Mouse (Mus musculus): Measurements from ENCODE around the gene Tspan3.
A peak's percentile ranks its signal among the peaks of the same experiment; 100 is the strongest.

Gene Tspan3

DNA sequence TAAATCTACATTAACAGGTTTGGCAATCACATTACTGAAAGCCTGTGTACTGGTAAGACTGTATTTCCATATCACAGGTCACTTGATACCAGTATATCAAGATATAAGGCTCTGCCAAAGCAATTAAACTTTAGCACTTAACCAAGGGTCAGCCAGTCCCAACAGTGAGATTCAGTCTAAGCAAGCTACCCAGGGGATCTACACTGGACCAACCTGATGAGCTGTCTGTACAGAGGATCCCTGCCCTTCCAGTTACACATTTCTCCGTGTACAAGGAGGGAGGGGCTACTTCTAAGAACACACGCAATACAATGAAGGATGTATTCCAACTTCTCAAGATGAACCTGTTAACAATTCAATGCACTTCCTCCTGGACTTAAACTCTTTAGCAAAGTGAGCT lies 7.2 kb downstream of the Tspan3 start:
- DNase-seq (ENCODE audit: low read depth, low spot score), result no peak

DNA sequence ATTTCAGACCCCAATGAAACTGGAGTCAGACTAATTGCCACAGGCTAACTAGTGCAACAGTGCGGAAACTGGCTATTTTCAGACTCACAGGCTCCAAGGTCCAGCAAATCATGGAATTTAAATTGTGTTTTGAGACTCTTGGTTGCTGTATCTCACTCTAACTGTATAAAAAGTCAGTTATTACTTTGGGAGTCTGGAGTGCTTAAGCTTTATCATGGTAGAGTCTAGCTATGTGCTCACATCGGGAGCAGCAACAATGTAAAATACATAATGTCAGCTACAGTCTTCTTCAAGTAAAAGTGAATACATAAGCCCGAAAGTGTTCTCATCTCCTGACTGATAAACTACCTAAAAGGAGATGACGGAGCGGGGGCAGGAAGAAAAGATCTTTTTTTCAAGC lies 10.7 kb downstream of the Tspan3 start:
- no peak for DNase-seq (ENCODE audit: low read depth, low spot score)

DNA sequence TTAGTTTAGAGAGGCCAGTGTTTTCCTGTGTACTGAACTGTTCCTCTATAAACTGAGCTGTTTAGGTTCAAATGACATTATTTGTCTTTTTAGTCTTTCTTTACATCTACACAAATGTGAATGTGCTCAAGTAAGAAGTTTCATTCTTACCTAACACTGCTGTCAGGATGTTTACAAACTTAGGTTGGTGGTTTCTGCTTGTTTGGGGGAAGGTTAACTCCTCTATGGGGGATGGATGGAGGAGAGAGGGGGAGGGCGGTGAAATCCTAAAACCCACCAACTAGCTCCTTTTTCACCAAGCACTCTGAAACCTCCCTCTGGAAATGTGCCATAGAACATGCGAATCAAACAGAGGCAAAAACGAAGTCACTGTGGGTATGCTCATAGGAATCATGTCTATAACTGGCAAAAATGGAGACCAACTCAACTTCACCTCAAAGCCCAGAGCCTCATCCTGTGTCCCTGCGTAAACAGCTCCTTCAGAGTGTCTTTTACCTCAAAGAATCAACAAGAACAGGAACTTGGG lies 12.7 kb downstream of the Tspan3 start:
- DNase-seq (ENCODE audit: low read depth, low spot score), result no peak

DNA sequence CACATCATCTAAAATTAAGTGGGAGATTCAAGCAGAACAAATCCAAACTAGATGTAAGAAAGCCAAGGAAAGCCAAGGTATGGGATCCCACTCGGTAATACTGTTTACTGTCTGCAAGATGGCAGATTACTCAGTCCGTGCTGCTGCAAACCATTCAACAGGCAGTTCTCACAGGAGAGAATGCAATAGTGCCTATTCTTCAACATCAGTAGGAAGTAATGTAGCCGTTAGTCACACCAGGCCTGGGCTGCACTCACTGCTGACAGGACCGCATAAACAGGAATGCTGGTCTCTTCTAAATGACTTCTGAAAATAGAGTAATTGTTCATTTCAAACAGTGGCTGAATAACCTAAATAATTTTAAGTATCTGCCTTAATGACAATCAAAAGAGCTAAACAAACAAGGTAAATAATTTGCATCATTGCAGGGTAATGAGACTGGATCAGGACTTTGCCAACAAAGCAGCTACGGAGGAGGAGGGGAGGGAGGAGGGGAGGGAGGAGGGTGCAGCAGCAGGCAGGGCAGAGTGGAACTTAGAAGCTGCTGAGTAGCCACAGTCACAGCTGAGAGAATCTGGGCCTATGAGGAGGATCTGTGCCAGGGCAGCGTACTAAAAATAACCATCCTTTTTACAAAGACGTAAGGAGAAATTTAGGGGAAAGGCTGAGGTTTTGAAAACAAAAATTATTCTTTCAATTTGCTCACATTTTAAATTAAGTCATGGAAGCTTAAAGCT lies 13.4 kb downstream of the Tspan3 start:
- DNase-seq (ENCODE audit: low read depth, low spot score), result no peak

DNA sequence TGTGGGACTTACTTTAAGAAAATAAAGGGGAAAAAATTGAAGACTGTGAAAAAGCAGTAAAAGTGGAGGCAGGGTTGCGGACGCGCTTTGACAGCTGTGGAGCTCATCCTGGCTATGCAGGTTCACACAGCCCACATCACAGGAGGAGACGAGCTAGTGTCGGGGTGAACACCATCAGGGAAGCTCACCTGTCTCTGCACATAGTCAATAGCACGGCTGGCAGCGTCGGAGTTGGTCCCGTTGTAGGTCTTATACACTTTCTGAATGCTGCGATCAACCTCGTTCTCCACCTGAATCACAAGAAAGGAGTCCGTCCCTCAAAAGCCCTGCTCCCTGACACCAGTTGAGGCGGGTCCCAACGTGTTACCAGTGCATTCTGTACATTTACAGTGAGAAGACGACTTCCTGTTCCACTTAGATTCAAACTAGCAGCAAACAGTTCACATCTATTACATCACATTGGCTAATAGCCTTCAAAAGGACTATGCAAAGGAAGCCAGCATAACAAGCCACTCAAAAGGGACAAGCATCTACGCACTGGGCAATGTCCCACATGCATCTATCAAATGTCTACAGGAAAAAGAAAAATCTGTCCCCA lies 18.9 kb downstream of the Tspan3 start:
- no peak for DNase-seq (ENCODE audit: low read depth, low spot score)

DNA sequence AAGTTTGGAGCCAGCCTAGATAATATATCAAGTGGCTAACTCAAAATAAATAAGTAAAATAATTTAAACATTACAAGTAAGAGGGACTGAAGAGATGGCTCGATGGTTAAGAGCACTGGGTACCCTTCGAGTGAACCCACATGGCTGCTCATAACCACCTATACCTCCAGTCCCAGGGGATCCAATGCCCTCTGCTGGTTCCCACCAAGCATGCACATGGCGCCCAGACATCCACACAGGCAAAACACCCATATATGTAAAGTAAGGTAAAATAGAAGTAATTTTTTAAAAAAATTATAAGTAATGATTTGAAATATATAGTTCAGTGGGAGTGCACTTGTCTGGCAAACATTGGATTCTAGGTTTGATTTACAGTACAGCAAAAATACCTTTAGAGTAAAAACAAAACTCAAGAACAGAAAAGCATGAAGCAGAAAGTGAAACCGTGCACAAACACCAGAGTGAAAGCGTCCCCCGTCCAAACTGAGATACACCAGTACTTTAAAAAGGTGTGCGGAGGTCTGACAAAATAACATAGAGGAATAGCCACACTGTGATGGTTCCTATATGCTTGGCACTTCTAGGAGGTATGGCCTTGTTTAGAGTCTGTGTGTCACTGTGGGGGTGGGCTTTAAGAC lies 20.8 kb downstream of the Tspan3 start:
- no peak for DNase-seq (ENCODE audit: low read depth, low spot score)

DNA sequence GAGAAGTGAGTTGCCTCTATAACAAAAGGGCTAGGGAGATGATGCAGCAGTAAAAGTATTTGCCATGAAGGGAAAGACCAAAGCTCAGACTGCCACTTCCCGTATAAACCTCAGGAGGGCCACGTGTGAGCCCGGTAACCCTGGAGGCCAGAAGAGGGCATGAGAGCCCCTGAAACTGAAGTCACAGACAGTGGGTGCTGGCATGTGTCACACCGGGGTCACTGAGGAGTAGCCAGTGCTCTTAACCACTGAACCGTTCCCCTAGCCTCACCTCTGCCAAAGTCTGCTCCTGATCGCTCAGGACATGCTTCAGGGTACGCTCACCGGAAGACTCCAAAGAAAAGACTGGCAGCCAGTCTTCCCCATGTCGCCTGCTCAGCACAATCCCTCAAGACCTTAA lies 23.5 kb downstream of the Tspan3 start:
- DNase-seq (ENCODE audit: low read depth, low spot score), result no peak

DNA sequence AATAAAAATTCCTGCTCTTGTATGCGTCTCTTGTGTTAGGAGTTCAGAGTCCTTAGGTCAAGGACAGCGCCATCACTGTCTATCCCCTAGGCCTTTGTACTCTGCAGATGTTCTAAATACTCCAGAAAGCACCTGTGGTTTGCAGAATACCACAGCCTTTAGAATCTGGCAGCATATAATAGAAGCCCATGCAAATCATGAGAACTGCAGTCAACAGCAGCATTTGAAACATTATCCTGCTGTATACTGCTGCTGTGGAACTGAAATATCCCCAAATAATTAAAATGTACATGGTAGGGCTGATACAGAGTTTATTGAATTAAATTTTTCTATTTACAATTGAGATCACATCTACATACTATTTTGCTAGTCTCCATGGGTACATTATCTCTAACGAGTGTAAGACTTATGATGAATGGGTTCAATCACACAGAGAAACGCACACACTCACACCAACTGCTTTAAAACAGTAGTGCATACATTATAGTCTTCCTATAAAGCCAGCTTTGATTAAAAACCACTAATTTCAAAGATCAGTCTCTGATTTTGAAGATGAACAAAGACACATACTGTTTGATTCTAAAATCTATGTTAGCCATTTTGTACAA lies 29.6 kb downstream of the Tspan3 start:
- no peak for DNase-seq (ENCODE audit: low read depth, low spot score)

DNA sequence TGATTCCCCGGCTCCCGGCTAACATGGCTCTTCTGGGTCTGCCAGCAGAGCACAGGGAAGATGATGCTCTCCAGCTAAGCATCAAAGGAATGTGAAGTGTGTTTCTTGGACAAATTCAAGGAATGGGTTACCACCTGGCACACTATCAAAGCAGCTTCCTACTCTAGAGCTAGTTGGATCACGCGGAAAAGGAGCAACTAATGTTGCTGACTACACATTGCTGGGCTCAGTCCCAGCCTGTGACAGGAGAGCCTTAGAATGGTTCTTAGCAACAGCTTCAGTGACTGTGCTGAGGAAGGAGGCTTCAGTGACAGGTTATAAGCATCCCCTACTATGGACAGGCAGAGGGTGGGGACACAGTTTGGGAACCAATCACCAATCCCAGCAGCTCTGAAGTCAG lies 30.7 kb downstream of the Tspan3 start:
- DNase-seq (ENCODE audit: low read depth, low spot score), result no peak

DNA sequence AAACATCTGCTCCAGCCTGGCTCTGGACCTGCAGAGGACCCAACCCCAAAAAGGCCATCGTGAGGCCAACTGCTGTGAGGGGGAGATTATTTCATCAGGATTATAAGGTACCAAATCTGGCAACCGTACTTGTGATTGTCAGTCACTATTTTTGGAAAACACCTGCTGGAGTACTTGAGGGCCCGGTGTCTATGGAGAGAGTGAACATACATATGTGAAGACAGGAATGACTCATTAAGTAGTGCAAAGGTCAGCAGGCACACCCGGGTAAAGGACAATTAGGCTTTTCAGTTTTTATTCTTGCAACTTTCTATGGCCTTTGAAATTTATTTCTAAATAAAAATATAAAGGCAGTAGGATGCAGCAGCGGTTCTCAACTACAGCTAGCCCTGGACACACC lies 31.3 kb downstream of the Tspan3 start:
- DNase-seq (ENCODE audit: low read depth, low spot score), result no peak

DNA sequence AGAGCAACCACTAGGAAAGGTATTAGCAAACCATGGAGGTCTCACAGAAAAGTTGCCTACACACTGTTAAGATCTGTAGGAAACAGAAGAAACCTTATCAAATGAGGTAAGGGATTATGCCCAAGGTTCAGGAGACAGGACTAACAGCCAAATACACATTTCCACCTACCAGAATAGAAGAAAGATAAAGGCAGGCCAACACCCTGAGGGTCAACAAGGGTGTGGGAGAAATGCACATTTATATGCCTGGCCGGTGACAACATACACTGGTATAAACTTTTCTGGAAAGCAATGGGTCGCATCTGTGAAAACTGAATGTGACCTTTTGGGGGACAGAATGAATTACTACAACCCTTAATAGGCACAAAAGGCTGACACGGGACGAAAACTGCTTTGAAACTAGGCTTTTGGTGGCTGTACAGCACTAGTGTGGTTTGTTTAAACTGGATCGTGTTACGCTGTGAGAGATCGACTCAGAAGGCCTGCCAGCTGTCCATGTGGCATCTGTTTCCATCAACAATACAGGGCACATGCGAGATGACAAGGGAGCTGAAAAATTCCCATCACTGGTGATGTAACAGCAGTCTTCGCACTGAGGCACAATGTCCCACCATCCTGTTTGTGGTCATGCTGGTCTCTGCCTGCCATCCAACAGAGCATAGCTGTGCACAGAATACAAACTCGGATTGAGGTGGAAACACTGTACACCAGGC lies 33.3 kb downstream of the Tspan3 start:
- DNase-seq (ENCODE audit: low read depth, low spot score), result no peak

DNA sequence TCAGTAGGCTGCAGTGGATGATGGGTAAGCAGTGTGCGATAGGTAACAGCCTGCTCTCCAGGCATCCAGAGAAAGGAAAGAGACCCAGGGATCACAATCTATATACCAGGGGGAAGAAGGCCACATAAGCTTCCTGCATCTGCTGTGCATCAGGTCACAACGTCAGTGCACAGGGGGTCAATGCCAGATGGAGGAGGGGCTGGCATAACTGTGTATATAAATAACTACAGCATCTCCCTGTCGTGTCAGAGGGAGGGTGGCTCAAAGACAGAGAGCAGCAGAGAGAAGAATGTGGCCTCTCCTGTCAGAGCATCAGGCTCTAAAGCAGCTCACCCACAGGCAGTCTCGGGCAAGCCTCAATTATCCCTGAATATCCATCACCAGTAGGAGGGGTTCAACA lies 34.7 kb downstream of the Tspan3 start:
- no peak for DNase-seq (ENCODE audit: low read depth, low spot score)

DNA sequence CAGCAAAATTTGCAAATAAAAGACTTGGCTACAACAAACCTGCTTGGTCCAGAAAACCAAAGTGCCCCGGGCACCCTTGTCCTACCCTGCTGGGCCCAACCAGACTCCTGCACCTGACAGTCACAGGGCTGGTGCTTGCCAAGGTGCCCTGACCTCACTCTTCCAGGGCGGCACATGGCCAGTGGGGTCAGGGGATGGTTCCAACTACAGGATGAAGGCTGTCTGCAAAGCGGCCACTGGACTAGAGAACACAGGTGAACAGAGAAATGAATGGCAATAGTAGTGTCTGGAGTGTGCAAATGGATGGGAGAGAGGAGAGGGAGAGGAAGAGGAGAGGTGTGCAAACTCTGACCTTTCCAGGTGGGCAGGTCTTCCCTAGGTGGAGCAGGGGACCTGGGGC lies 35.3 kb downstream of the Tspan3 start:
- no peak for DNase-seq (ENCODE audit: low read depth, low spot score)

DNA sequence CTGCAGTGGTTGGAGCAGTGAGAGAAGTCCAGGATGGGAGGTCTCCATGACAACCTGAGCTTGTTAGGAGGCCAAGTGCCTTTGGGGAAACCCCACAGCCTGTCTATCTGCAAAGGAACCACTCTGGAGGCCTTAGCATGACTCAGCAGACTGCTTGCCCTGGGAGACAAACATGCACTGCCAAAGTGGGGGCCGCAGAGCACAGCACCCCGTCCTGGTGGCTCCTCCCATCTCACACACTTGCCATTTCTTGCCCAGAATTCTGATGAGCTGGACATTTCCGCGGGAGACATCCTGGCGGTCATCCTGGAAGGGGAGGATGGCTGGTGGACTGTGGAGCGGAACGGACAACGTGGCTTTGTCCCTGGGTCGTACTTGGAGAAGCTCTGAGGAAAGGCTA lies 36.9 kb downstream of the Tspan3 start:
- DNase-seq (ENCODE audit: low read depth, low spot score), result no peak

DNA sequence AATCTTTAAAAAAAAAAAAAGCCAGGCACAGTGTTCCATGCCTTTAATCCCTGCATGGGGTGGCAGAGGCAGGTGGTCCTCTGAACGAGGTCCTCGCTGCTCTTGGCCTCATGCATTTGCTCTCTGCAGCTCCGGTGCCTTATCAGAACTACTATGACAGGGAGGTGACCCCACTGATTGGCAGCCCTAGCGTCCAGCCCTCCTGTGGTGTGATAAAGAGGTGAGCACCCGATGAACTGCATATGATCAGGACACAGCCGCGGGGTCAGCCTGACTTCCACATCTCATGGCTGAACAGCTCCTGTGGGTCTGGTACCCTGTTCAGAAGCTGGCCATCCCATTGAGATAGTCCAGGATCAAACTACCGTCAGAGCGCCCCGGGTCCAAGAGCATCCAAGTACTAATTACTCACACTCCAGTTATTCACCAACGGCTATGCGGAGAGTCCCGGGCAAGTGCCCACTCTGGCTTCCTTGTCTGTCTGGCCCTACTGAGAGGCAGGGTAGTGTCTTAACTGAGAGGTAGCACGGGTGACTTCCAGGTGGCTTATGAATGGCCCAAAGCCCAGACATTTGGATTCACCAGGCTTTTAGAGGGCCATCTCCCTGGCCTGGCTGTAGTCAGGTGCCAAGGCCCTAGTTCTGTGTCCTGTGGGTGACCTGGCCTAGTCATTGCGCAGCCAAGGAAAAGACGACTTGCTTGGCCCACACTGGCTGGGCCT lies 38.7 kb downstream of the Tspan3 start:
- no peak for DNase-seq (ENCODE audit: low read depth, low spot score)

DNA sequence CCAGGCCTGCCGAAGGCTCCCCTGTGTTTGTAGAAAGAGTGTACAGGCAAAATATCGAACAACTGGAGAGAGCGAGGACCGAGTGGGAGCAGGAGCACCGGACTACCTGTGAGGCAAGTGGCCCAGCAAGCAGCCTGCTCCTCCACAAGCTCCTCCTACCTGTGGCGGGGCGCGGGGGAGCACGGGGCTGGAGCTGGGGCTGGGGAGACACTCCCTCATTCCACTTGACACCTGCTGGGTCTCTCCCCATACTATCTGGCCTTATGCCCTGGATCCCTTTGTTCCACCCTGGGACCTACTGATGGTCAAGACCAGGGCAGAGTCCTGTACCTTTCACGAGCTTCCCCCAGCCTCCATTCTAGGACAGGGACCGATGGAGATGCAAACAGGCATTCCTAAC lies 40.7 kb downstream of the Tspan3 start:
- DNase-seq (ENCODE audit: low read depth, low spot score), result no peak

DNA sequence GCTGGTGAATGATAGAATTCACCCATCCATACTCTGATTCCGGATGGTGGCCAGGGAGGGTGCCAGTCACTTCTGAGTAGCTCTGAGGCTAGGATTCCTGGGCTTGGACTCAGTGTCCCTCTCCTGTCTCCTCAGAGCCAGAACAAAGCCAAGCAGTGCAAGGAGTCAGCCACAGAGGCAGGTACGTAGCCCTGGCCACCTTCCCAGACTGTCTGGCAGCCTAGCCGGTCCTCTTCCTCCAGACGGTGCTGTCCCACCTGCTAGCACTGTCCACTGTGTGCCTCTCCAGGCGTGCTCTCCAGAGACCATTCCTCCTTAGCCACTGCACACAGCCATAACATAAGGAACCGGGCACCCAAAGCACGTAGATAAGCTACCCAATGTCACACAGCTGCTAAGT lies 41.7 kb downstream of the Tspan3 start:
- DNase-seq (ENCODE audit: low read depth, low spot score), result no peak

DNA sequence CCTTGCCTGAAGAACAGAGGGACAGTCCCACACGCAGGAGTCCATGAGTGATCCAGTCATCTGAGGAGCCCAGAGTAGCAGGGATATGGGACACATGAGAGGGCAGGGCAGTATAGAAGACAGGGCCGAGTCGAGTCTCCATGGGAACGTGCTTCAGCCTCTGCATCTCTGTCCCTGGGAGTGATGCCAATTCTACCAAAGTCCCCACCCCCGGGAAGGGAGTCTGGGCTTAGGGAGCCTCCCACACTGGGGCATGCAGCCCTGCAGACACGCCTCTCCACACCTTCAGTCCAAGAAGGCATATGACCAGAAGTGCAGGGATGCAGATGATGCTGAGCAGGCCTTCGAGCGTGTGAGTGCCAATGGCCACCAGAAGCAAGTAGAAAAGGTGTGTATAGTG lies 42.3 kb downstream of the Tspan3 start:
- DNase-seq (ENCODE audit: low read depth, low spot score), result no peak

DNA sequence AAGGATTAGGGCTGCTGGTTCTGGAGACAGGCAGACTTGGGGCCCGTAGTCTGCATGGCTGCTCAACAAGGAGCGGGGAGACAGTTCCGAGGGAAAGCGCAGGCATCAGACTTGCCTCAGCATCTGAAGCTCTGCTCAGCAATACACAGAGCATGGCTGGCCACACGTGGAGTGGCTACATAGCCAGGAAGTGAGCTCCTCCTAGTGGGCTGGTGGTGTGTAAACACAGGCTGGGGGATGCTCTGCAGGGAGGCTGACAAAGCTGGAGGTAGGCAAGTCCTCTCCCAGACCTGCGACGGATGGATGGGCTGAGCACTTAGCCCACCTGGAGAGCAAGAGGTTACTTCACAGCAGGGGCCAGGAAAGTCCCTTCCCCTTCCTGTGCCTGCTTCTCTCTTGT lies 44.2 kb downstream of the Tspan3 start:
- DNase-seq (ENCODE audit: low read depth, low spot score), result peak; percentile 31

DNA sequence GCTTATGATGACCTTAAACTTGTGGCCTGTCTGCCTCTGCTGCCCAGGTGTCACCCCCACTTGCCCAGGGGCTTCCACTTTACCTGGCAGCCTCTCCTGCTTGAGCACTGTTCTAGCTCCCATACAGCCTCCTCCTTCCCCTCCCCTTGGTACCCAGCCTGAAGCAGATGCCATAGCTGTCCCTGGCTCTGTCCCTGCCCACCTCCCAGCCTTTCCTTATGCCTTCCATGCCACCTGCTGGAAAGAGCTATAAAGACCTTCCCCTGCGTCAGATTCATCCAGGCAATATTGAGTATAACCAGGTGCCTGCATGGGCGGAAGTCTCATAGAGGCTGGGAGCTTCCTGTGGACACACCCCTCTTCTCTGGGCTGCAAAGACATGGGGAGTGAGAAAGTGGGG lies 45.6 kb downstream of the Tspan3 start:
- DNase-seq (ENCODE audit: low read depth, low spot score), result no peak

DNA sequence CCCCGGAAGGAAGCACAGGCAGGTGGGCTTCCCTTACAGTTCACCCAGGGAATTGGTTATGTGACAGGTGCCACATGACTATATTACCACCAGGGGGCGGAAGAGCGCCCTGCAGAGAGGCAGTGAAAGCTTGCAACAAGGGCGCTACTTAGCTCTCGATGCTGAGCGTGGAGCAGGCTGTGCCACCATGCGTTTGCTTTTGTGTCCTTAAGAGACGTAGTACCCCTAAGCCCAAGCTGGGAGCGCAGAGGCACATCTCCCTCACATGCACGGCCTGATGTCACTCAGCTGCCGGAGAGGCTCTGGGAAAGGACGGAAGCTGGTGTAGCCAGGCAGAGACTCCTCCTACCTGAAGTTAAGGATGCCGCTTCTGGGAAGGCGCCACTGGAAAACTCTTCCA lies 46.7 kb downstream of the Tspan3 start:
- peak; percentile 70 for DNase-seq (ENCODE audit: low read depth, low spot score)

All from WW6 (cell line).